ENCODE assay signal across 8 mouse cellular contexts in genomic region chr6:17282159-17282558, GRCm38 (mm10). TPM values are rescaled to one million over a fixed set of nuclear protein-coding genes. Genes with fewer than 3 reads are reported as not detected.
A peak's percentile ranks its signal among the peaks of the same experiment; 100 is the strongest.
DNase-seq lines count a peak whose midpoint lies in the region; ATAC-seq and TF ChIP-seq lines count a peak whose summit lies in the region.

No protein-coding gene starts in this region.

- 0 out of 2 replicates have a peak overlapping the region, but pooled peaks have one; percentile 5 for H3K27ac ChIP-seq in testis, adult 2 months (ENCODE audit: control insufficient read depth, insufficient read depth, low read depth, low read length)
- H3K27ac ChIP-seq in forebrain, embryonic 15.5 days (replicated peaks) = no peak overlapping the region; the same call in 1 of the 2 replicates
- H3K27ac ChIP-seq in liver, embryonic 15.5 days (replicated peaks) = no peak overlapping the region
- H3K27ac ChIP-seq in small intestine, adult 2 months (ENCODE audit: insufficient read depth, low read depth, low read length) = peak overlapping the region; percentile 41; the same call in 1 of the 2 replicates

- no peak for ATAC-seq in forebrain, embryonic 15.5 days (replicated peaks)
- ATAC-seq in inflammation-experienced regulatory T-cells, adult 6 months = peak; percentile 32
- ATAC-seq in liver, embryonic 15.5 days (ENCODE audit: insufficient read depth) = no peak

- DNase-seq in testis, postnatal 10 days (ENCODE audit: low spot score) = no peak
- DNase-seq in left cerebral cortex, postnatal 4 days = no peak
- no peak for DNase-seq in ovary, postnatal 14 days (ENCODE audit: low spot score)

- no peak for TF ChIP-seq POLR2A in testis, adult 2 months (IDR thresholded peaks at IDR 0.05; ENCODE audit: control insufficient read depth, low read depth, low read length)
- no peak for TF ChIP-seq POLR2A in small intestine, adult 2 months (IDR thresholded peaks at IDR 0.05; ENCODE audit: low read depth, low read length)

- peaks cover 6% of the 10 kb centered on the region for H3K4me1 ChIP-seq in testis, adult 2 months (ENCODE audit: control insufficient read depth, insufficient read depth, low read length)
- H3K4me1 ChIP-seq in forebrain, embryonic 15.5 days = peaks cover 6% of the 10 kb centered on the region
- 0 out of 2 replicates have a peak, but pooled peaks cover 6% of the 10 kb centered on the region for H3K4me1 ChIP-seq in liver, embryonic 15.5 days (replicated peaks)
- H3K4me1 ChIP-seq in small intestine, adult 2 months (ENCODE audit: control insufficient read depth, insufficient read depth, insufficient read length, low read length) = peaks cover 9% of the 10 kb centered on the region; the same call in 1 of the 2 replicates

- TF ChIP-seq CTCF in testis, adult 2 months (IDR thresholded peaks at IDR 0.05; ENCODE audit: control insufficient read depth, insufficient read depth, insufficient replicate concordance, low read depth, low read length) = no peak
- TF ChIP-seq CTCF in small intestine, adult 2 months (IDR thresholded peaks at IDR 0.05; ENCODE audit: extremely low read depth, insufficient read length, insufficient replicate concordance, low read depth, low read length) = no peak

- H3K27me3 ChIP-seq in testis, adult 2 months (ENCODE audit: control insufficient read depth, insufficient read depth, low read length) = no peaks in the 10 kb centered on the region
- no peaks in the 10 kb centered on the region for H3K27me3 ChIP-seq in forebrain, embryonic 15.5 days
- H3K27me3 ChIP-seq in liver, embryonic 15.5 days = peaks cover 17% of the 10 kb centered on the region
- no peaks in the 10 kb centered on the region for H3K27me3 ChIP-seq in small intestine, adult 2 months (ENCODE audit: control insufficient read depth, insufficient read depth, low read length)

- no peaks in the 10 kb centered on the region for H3K9me3 ChIP-seq in forebrain, embryonic 15.5 days
- H3K9me3 ChIP-seq in liver, embryonic 15.5 days (replicated peaks) = no peaks in the 10 kb centered on the region

- H3K4me2 ChIP-seq in forebrain, embryonic 15.5 days (replicated peaks) = peak overlapping the region; percentile 86
- peak overlapping the region; percentile 69; the same call in 1 of the 2 replicates for H3K4me2 ChIP-seq in liver, embryonic 15.5 days

- intact Hi-C loops in left cerebral cortex, postnatal 4 days (cut with DNase I) = no loop called here

- WGBS in forebrain, embryonic 15.5 days = 52% methylated on average over 5 of the region's 5 CpGs
- 17% methylated on average over 5 of the region's 5 CpGs for WGBS in liver, embryonic 15.5 days (ENCODE audit: insufficient replicate concordance)
- WGBS in small intestine, adult 2 months = 54% methylated on average over 5 of the region's 5 CpGs

- H3K9ac ChIP-seq in forebrain, embryonic 15.5 days (replicated peaks) = no peak overlapping the region
- no peak overlapping the region for H3K9ac ChIP-seq in liver, embryonic 15.5 days

- H3K36me3 ChIP-seq in testis, adult 2 months (ENCODE audit: control insufficient read depth, insufficient read depth, low read length) = no peaks in the 10 kb centered on the region
- no peaks in the 10 kb centered on the region for H3K36me3 ChIP-seq in forebrain, embryonic 15.5 days
- no peaks in the 10 kb centered on the region for H3K36me3 ChIP-seq in liver, embryonic 15.5 days (replicated peaks)
- no peaks in the 10 kb centered on the region for H3K36me3 ChIP-seq in small intestine, adult 2 months (ENCODE audit: control insufficient read depth, insufficient read depth, low read length)

- no peak overlapping the region for H3K4me3 ChIP-seq in testis, adult 2 months (ENCODE audit: control insufficient read depth, low read depth, low read length)
- no peak overlapping the region for H3K4me3 ChIP-seq in forebrain, embryonic 15.5 days
- H3K4me3 ChIP-seq in liver, embryonic 15.5 days (replicated peaks) = no peak overlapping the region
- peak overlapping the region; percentile 68; the same call in 1 of the 2 replicates for H3K4me3 ChIP-seq in small intestine, adult 2 months (ENCODE audit: low read depth, low read length)

RNA-seq across cellular contexts. Expression of gene Cav2, which starts 1.2 kb away (rescaled TPM):
- polyA plus RNA-seq in testis, adult 2 months (2012; rRNA removed) = 2.3 and 4.1 TPM in 2 replicates
- polyA plus RNA-seq in forebrain, embryonic 15.5 days (2015; fragmentation: Nextera tagmentation; extraction: Ambion mirVana) = 10.9 and 12.0 TPM in 2 replicates
- 1 to 10 TPM; 1.3 to 7.7 (median 1.9) TPM for polyA plus RNA-seq in inflammation-experienced regulatory T-cells, adult 6 months (2017; shearing (Covaris generic))
- polyA plus RNA-seq in liver, embryonic 15.5 days (2015; fragmentation: Nextera tagmentation; extraction: Ambion mirVana) = 2.8 and 2.9 TPM in 2 replicates
- polyA plus RNA-seq in small intestine, adult 2 months (2012; rRNA removed) = 6.9 and 7.0 TPM in 2 replicates
- total RNA-seq in left cerebral cortex, postnatal 4 days (2021) = 10 to 100 TPM; 19.6 to 20.7 TPM

RNA-seq across cellular contexts. Expression of gene Cav1, which starts 24.0 kb away (rescaled TPM):
- polyA plus RNA-seq in testis, adult 2 months (2012; rRNA removed) = 21.6 and 32.5 TPM in 2 replicates
- polyA plus RNA-seq in forebrain, embryonic 15.5 days (2015; fragmentation: Nextera tagmentation; extraction: Ambion mirVana) = 30.1 and 32.3 TPM in 2 replicates
- polyA plus RNA-seq in inflammation-experienced regulatory T-cells, adult 6 months (2017; shearing (Covaris generic)) = not detected
- polyA plus RNA-seq in liver, embryonic 15.5 days (2015; fragmentation: Nextera tagmentation; extraction: Ambion mirVana) = 5.7 and 6.1 TPM in 2 replicates
- polyA plus RNA-seq in small intestine, adult 2 months (2012; rRNA removed) = 68.9 and 95.8 TPM in 2 replicates
- total RNA-seq in left cerebral cortex, postnatal 4 days (2021) = 10 to 100 TPM; 47.9 to 48.5 TPM

Comparison
In these comparisons a context has a peak if more than half of its experiments do, and no peak if none do; other contexts are left out.
1. H3K27ac ChIP-seq: peak in testis, adult 2 months (single experiment) and small intestine, adult 2 months (single experiment); none in forebrain, embryonic 15.5 days (single experiment) and liver, embryonic 15.5 days (single experiment).